Mouse (Mus musculus): ENCODE measurements at regions not wholly inside any gene's neighbourhood (a gene's known extent, or its start where the extent isn't known, plus 50 kb on each side); places are given as distances from the start of the nearest gene placed in this dataset.

DNA sequence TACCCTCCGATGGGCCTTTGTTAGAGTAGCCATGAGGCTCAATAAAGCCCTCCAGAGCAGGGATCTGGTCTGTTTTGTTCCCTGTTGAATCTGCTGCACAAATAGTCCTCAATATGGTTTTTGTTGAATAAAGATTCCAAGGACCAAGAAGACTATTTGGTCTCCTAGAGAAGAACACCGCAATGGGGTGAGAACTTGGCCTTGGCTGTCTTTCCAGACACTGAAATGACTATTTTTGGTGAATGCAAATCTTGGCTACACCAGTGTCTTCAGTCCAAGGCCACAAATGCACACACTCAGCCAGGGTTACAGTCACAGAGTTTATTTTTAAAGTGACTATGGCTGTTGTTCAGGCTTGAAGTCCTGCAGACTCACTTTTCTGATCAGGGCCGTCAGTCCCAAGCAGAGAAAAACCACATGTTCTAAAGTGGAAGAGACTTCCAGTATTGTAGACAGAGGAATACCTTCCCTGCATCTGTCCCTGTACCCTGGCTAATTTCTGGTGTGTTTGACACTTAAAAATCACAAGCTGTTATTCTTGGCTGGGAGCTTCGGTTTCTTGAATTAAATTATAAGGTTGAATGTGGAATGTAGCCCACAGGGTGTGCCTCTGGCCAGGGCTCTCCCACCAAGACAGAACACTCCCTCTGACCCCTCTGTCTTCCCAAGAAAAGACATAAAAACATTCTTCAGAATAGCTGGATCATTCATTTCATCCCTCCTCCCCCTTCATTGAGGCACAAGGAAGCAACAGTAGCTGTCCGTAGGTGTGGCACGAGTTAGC, 604.0 kb downstream of the Zfp706 start:
- Histone ChIP-seq H3K9ac (ENCODE audit: low read length) (no peak overlapping the region), H3K4me1 (ENCODE audit: control insufficient read depth, insufficient read depth, low read length) (peaks cover 9% of the 10 kb centered on the region), H3K36me3 (ENCODE audit: control insufficient read depth, insufficient read depth, low read length) (no peaks in the 10 kb centered on the region), H3K9me3 (replicated peaks; ENCODE audit: control insufficient read depth, low read length) (no peaks in the 10 kb centered on the region), H3K27me3 (ENCODE audit: control insufficient read depth, insufficient read depth, low read length) (no peaks in the 10 kb centered on the region), H3K4me3 (replicated peaks; ENCODE audit: low read length) (no peak overlapping the region), H3K27ac (ENCODE audit: low read length) (peak overlapping the region; percentile 48), H3K4me2 (ENCODE audit: low read depth, low read length) (no peak overlapping the region)
- ATAC-seq (ENCODE audit: insufficient read depth, low FRiP score): peak; percentile 84
- 55% methylated on average over 6 of the region's 6 CpGs for WGBS

DNA sequence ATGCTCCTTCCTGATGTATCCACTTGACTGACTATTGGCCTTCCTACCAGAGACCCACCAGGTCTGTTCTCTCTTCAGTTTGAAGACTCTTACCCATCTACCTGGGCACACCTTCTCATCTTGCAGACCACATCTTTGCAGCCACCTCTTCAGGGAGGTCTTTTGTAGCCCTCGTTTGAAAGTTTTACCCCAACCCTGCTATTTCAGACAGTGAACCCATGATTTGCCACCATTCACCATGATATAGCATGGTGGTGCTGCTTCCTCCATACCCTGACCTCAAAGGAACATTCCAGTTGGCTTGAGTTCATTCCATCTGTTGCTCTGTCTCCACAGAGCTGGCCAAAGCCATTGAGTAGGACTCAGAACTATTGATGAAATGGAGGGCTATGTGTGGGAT, 605.5 kb downstream of the Zfp706 start:
- Histone ChIP-seq H3K27me3 (ENCODE audit: control insufficient read depth, insufficient read depth, low read length) (no peaks in the 10 kb centered on the region), H3K9ac (ENCODE audit: low read length) (no peak overlapping the region), H3K4me3 (replicated peaks; ENCODE audit: low read length) (no peak overlapping the region), H3K4me1 (ENCODE audit: control insufficient read depth, insufficient read depth, low read length) (peaks cover 9% of the 10 kb centered on the region), H3K36me3 (ENCODE audit: control insufficient read depth, insufficient read depth, low read length) (no peaks in the 10 kb centered on the region), H3K4me2 (ENCODE audit: low read depth, low read length) (no peak overlapping the region), H3K9me3 (replicated peaks; ENCODE audit: control insufficient read depth, low read length) (no peaks in the 10 kb centered on the region), H3K27ac (ENCODE audit: low read length) (no peak overlapping the region)
- WGBS: 96% methylated on average over 1 of the region's 1 CpGs
- no peak for ATAC-seq (ENCODE audit: insufficient read depth, low FRiP score)

DNA sequence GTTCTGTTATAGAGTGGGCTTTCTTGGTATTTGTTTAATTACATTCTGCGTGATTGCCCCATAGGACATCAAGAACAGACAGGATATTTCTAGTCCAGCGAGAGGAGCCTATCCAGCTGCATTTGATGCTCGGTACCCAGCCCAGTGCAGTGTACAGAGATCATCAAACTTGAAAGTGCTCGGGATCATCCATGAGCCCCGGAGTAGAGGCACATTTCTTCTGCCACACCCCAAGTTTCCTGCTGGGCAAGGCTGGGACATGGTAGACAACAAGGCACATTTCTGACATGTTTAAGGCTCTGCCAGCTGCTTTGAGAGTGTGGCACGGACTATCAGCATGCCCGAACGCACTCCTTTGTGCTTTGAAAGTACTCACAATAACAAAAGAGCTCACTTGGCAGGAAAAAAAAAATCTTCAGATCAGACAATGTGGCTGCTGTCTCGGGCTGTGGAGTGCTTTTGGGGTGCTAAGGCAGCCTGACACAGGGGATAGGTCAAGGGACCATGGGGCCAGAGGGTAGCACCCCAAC, 607.2 kb downstream of the Zfp706 start:
- H3K27ac ChIP-seq (ENCODE audit: low read length): no peak overlapping the region
- H3K4me3 ChIP-seq (replicated peaks; ENCODE audit: low read length): no peak overlapping the region
- no peak overlapping the region for H3K4me2 ChIP-seq (ENCODE audit: low read depth, low read length)
- no peaks in the 10 kb centered on the region for H3K9me3 ChIP-seq (replicated peaks; ENCODE audit: control insufficient read depth, low read length)
- no peaks in the 10 kb centered on the region for H3K36me3 ChIP-seq (ENCODE audit: control insufficient read depth, insufficient read depth, low read length)
- H3K4me1 ChIP-seq (ENCODE audit: control insufficient read depth, insufficient read depth, low read length): peaks cover 9% of the 10 kb centered on the region
- no peak overlapping the region for H3K9ac ChIP-seq (ENCODE audit: low read length)
- ATAC-seq (ENCODE audit: insufficient read depth, low FRiP score): no peak
- H3K27me3 ChIP-seq (ENCODE audit: control insufficient read depth, insufficient read depth, low read length): no peaks in the 10 kb centered on the region
- WGBS: 67% methylated on average over 9 of the region's 9 CpGs

DNA sequence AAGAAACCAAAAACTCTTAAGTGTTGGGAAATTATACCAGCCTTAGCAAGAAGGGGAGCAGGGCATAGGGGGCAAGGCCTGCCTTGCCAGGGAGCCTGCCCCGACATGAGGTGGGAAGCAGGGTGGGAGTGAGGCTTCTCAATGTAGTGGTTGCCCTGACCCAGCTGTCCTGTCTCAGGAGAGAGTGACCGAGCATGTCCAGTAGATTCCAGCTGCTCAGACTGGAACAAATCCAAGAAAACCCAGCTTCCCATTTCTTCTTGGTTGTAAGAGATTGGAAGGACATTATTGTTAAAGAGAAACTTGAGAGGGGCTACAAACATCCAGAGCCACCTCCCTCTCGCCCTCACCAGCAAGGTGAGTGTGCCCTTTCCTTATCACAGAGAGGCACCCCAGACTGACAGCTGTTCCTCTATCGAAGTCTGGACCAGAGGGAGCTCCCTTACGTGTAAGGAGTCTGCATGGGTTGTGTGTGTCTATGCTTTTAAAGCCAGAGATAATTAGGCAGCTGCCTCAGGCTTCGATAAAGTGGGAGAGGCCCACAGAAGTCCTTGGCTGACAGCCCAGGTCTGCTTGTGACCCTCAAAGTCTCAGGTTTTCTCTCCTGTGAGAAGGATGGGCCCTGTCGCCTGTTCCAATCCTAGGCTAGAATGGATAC, 608.1 kb downstream of the Zfp706 start:
- H3K9me3 ChIP-seq (replicated peaks; ENCODE audit: control insufficient read depth, low read length): no peaks in the 10 kb centered on the region
- WGBS: 31% methylated on average over 7 of the region's 7 CpGs
- peak overlapping the region; percentile 36; the same call in 1 of the 2 replicates for H3K27ac ChIP-seq (ENCODE audit: low read length)
- no peaks in the 10 kb centered on the region for H3K36me3 ChIP-seq (ENCODE audit: control insufficient read depth, insufficient read depth, low read length)
- 0 out of 2 replicates have a peak overlapping the region, but pooled peaks have one; percentile 36 for H3K9ac ChIP-seq (ENCODE audit: low read length)
- H3K4me3 ChIP-seq (replicated peaks; ENCODE audit: low read length): no peak overlapping the region
- H3K4me2 ChIP-seq (ENCODE audit: low read depth, low read length): no peak overlapping the region
- peaks cover 9% of the 10 kb centered on the region for H3K4me1 ChIP-seq (ENCODE audit: control insufficient read depth, insufficient read depth, low read length)
- H3K27me3 ChIP-seq (ENCODE audit: control insufficient read depth, insufficient read depth, low read length): no peaks in the 10 kb centered on the region
- ATAC-seq (ENCODE audit: insufficient read depth, low FRiP score): no peak

- H3K9me3 ChIP-seq (replicated peaks; ENCODE audit: control insufficient read depth, low read length): no peaks in the 10 kb centered on the region
- H3K4me3 ChIP-seq (replicated peaks; ENCODE audit: low read length): no peak overlapping the region
- H3K27ac ChIP-seq (ENCODE audit: low read length): no peak overlapping the region
- H3K4me2 ChIP-seq (ENCODE audit: low read depth, low read length): no peak overlapping the region
- no peaks in the 10 kb centered on the region for H3K36me3 ChIP-seq (ENCODE audit: control insufficient read depth, insufficient read depth, low read length)
- no peak overlapping the region for H3K9ac ChIP-seq (ENCODE audit: low read length)
- no peak for ATAC-seq (ENCODE audit: insufficient read depth, low FRiP score)
- WGBS: 69% methylated on average over 9 of the region's 9 CpGs
- H3K27me3 ChIP-seq (ENCODE audit: control insufficient read depth, insufficient read depth, low read length): no peaks in the 10 kb centered on the region
- peaks cover 9% of the 10 kb centered on the region for H3K4me1 ChIP-seq (ENCODE audit: control insufficient read depth, insufficient read depth, low read length)
Observed at GRCm38 (mm10) chr15:36398099-36398982, 609.2 kb downstream of the Zfp706 start.

DNA sequence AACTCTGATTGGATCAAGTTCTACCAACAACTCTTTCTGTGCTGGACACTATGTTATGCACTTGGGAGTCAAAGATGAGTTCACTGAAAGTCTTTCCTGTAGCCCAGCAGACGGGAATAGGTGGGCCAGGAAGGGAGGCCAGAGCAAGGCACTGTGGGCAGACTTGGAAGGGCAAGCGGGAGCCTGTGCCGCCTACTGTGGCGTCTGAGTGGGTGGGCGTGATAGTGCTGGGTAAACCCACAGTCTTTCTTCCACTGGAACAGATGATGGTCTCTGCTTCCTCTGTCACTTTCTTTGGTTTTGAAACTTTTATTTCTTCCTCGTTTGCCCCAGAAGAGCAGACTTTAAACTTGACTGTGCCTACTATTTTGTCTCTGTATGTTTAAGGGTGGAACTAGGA, 610.8 kb downstream of the Zfp706 start:
- 86% methylated on average over 6 of the region's 6 CpGs for WGBS
- H3K9me3 ChIP-seq (replicated peaks; ENCODE audit: control insufficient read depth, low read length): no peaks in the 10 kb centered on the region
- peaks cover 9% of the 10 kb centered on the region for H3K4me1 ChIP-seq (ENCODE audit: control insufficient read depth, insufficient read depth, low read length)
- H3K4me2 ChIP-seq (ENCODE audit: low read depth, low read length): no peak overlapping the region
- no peaks in the 10 kb centered on the region for H3K36me3 ChIP-seq (ENCODE audit: control insufficient read depth, insufficient read depth, low read length)
- no peak for ATAC-seq (ENCODE audit: insufficient read depth, low FRiP score)
- no peak overlapping the region for H3K9ac ChIP-seq (ENCODE audit: low read length)
- no peak overlapping the region for H3K4me3 ChIP-seq (replicated peaks; ENCODE audit: low read length)
- no peak overlapping the region for H3K27ac ChIP-seq (ENCODE audit: low read length)
- no peaks in the 10 kb centered on the region for H3K27me3 ChIP-seq (ENCODE audit: control insufficient read depth, insufficient read depth, low read length)

GRCm38 (mm10) chr15:36396245-36396644, 611.3 kb downstream of the Zfp706 start:
- H3K4me1 ChIP-seq (ENCODE audit: control insufficient read depth, insufficient read depth, low read length): peaks cover 9% of the 10 kb centered on the region
- WGBS: 46% methylated on average over 2 of the region's 2 CpGs

GRCm38 (mm10) chr15:36395672-36396050, 611.9 kb downstream of the Zfp706 start:
- H3K27me3 ChIP-seq (ENCODE audit: control insufficient read depth, insufficient read depth, low read length): no peaks in the 10 kb centered on the region
- no peak for ATAC-seq (ENCODE audit: insufficient read depth, low FRiP score)
- H3K4me1 ChIP-seq (ENCODE audit: control insufficient read depth, insufficient read depth, low read length): peaks cover 9% of the 10 kb centered on the region
- 60% methylated on average over 4 of the region's 4 CpGs for WGBS
- H3K4me2 ChIP-seq (ENCODE audit: low read depth, low read length): no peak overlapping the region
- H3K4me3 ChIP-seq (replicated peaks; ENCODE audit: low read length): no peak overlapping the region
- no peak overlapping the region for H3K9ac ChIP-seq (ENCODE audit: low read length)
- no peaks in the 10 kb centered on the region for H3K9me3 ChIP-seq (replicated peaks; ENCODE audit: control insufficient read depth, low read length)
- H3K36me3 ChIP-seq (ENCODE audit: control insufficient read depth, insufficient read depth, low read length): no peaks in the 10 kb centered on the region
- H3K27ac ChIP-seq (ENCODE audit: low read length): no peak overlapping the region

More at GRCm38 (mm10) chr15:36396245-36396644, 611.3 kb downstream of the Zfp706 start:
- ATAC-seq (ENCODE audit: insufficient read depth, low FRiP score): no peak
- H3K9me3 ChIP-seq (replicated peaks; ENCODE audit: control insufficient read depth, low read length): no peaks in the 10 kb centered on the region
- H3K4me2 ChIP-seq (ENCODE audit: low read depth, low read length): no peak overlapping the region
- no peaks in the 10 kb centered on the region for H3K27me3 ChIP-seq (ENCODE audit: control insufficient read depth, insufficient read depth, low read length)
- H3K36me3 ChIP-seq (ENCODE audit: control insufficient read depth, insufficient read depth, low read length): no peaks in the 10 kb centered on the region
- H3K4me3 ChIP-seq (replicated peaks; ENCODE audit: low read length): no peak overlapping the region
- no peak overlapping the region for H3K27ac ChIP-seq (ENCODE audit: low read length)
- H3K9ac ChIP-seq (ENCODE audit: low read length): no peak overlapping the region

Measured in stomach, embryonic 16.5 days (tissue).